Mouse (Mus musculus) B cell, adult 67 days (primary cell): ENCODE data around the gene Fam47e. TPM values are rescaled to one million over a fixed set of nuclear protein-coding genes. Genes with fewer than 3 reads are reported as not detected.

Experiments used
- total RNA-seq, 2 experiments: library from RNA; stranded (reverse); gene quantifications; 4 replicates each; pipeline ENCODE4 v1.2.4; 2023

The Fam47e gene
- total RNA-seq = not detected

DNA sequence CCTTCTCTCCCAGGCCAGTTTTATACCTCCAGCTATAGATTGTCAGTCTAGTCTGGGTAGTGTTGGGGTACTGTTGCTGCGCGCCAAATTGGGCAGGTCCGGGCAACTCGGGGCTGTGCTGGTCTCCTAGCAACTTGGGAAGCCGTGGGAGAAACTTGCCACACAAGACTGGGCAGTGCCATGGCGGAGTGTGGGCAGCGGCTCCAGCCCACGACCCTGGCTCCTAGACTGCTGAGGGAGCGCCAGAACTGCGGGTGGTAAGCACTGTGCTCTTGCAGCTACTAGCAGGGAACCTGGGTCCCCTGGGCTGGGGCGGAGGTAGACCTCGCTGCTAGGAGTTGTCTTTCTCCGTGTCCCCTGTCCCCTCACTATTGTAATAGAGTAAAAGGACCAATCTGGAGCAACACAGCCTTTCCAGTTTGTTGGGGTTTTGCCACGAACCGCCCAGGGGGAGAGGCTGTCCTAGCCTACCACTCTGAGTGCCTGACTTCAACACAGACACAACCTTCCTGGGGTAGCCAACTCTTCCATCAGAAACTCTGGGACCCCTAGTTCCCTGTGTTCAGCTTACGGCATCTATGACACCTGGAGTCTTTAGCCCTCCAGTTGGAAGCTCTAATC, at the start of gene Fam47e:
Fam47e (plus strand) TSS at position 179 of the 621 bp plus-strand sequence.

DNA sequence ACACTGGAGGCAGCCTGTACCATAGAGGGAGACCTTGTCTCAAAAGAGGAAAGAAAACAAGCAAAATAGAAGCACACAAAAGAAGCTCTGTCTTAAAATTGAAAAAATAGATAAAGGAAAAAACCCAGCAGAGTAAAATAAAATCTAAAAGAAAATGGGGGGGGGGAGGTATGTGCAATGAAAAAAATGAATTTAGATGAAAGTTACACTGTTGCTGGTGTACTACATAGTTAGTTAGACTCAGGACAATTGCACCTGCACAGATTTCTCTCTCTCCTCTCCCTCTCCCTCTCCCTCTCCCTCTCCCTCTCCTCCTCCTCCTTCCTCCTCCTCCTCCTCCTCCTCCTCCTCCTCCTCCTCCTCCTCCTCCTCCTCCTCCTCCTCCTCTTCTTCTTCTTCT, 48.1 kb upstream of the Fam47e start, which contains the start of gene Scarb2:
Scarb2 (minus strand) TSS at position 101 of the 400 bp plus-strand sequence.

DNA sequence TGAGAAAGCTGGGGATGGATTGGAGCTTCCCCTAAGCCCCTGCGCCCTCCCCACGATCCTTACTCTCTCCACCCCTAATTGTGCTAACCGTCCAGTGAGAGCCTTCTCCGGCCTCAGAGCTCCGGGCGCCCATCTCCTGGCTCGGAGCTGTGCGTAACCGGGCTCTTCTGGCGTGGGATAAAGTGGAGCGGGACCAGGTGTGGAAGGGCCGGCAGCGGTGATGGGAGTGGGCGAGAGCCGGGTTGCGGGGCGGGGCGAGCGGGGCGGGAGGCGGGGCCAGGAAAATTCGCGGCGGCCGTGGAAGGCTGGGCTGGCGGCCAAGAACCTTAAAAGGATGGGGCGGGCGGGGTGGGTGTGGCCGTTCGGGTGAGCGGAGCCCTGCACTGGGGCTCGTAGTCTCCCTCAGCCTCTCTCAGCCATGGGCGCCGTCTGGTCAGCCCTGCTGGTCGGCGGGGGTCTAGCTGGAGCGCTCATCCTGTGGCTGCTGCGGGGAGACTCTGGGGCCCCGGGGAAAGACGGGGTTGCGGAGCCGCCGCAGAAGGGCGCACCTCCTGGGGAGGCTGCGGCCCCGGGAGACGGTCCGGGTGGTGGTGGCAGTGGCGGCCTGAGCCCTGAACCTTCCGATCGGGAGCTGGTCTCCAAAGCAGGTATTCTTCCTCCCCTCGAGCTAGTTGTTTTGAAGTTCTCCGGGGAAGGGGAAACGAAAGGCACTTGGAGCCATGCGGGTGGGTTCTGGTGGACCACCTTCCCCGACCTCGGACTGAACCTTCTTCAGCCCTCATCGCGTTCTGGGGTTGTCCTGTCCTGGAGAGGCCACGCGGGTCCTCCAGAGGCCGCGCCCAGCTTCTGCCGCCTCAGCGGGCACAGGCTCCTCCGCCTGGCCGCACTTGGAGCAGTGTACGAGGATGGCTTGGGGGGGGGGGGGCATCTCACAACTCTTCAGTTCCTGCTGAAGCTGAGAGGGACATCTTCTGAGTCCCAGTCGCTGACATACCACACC, 48.1 kb downstream of the Fam47e start, which contains the start of gene Stbd1:
Stbd1 (plus strand) TSS at position 351 of the 1,000 bp plus-strand sequence.

Other genes with a start within 250 kb of the Fam47e start
- gene Sdad1, start 244.6 kb upstream of the Fam47e start, total RNA-seq = 100 to 1,000 TPM; 109 to 111 TPM
- gene Cxcl9, start 227.0 kb upstream of the Fam47e start, total RNA-seq = 1 to 10 TPM in 1 of 2 experiments, not detected in 1; 1.3 TPM
- 1 to 10 TPM in 1 of 2 experiments, not detected in 1; 1.5 TPM for gene Art3, start 223.2 kb upstream of the Fam47e start, total RNA-seq
- gene Cxcl10, start 206.2 kb upstream of the Fam47e start, total RNA-seq = 1 to 10 TPM in 1 of 2 experiments, not detected in 1; 1.5 TPM
- 10 to 100 TPM; 55.3 to 60.4 TPM for gene Nup54, start 119.8 kb upstream of the Fam47e start, total RNA-seq
- 10 to 100 TPM; 31.1 to 33.0 TPM for gene Scarb2, start 48.2 kb upstream of the Fam47e start, total RNA-seq
- gene Stbd1, start 48.0 kb downstream of the Fam47e start, total RNA-seq = 1 to 10 TPM; 5.6 to 7.6 TPM
- gene Ccdc158, start 120.2 kb downstream of the Fam47e start, total RNA-seq = under 1 TPM in 1 of 2 experiments, not detected in 1; 0.32 TPM
- not detected for gene Shroom3, start 128.4 kb downstream of the Fam47e start, total RNA-seq